Mouse (Mus musculus): ENCODE measurements around the gene Cnksr1. TPM values are rescaled to one million over a fixed set of nuclear protein-coding genes. Genes with fewer than 3 reads are reported as not detected.
A peak's percentile ranks its signal among the peaks of the same experiment; 100 is the strongest.
"Not testable (repeated sequence)": the region's sequence is repeated elsewhere in the genome, so short reads cannot be mapped to it uniquely, and the experiment has no call there.

Gene Cnksr1
- total RNA-seq (2021) = under 1 TPM; 0.19 to 0.58 TPM
- long read RNA-seq, experiment 1 = 0 reads
- long read RNA-seq, experiment 2, partial matches to known transcripts = 0 of 1 reads
- long read RNA-seq, experiment 2, other reads (novel, unspliced or antisense) = 0 of 1 reads

DNA sequence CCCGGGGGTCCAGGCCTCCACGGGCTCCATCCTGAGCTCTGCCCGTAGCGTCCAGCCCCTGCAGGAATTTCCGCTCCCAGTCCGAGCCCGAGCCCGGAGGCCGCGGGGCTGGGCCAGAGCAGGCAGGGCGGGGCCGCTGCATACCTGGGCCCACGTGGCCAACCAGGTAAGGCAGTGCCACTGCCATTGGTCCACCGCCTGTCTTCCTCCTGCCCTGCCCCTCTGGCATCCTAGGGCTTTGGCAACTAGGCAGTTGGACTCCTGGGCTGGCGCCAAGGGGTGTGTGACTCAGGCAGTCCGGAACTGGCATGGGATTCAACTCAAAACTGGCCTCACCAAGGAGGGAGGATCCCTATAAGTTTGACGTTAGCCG lies at the start of gene Cnksr1:
Gene Cnksr1, minus strand, starts transcription at position 121 of the 373 bp plus-strand sequence.
- peak in 1 of 2 experiments; percentile 44 for DNase-seq (ENCODE audit: low spot score in 2 of 2)

GRCm38 (mm10) chr4:134287575-134288025 lies 49.4 kb upstream of the Cnksr1 start, which contains the start of gene Pdik1l:
Pdik1l (minus strand) TSS chr4:134287895.
- peak; percentile 64 for DNase-seq (ENCODE audit: low spot score in 2 of 2)

GRCm38 (mm10) chr4:134287168-134287564 lies 49.0 kb upstream of the Cnksr1 start:
- DNase-seq (ENCODE audit: low spot score in 2 of 2) = peak; percentile 95 to 96

DNA sequence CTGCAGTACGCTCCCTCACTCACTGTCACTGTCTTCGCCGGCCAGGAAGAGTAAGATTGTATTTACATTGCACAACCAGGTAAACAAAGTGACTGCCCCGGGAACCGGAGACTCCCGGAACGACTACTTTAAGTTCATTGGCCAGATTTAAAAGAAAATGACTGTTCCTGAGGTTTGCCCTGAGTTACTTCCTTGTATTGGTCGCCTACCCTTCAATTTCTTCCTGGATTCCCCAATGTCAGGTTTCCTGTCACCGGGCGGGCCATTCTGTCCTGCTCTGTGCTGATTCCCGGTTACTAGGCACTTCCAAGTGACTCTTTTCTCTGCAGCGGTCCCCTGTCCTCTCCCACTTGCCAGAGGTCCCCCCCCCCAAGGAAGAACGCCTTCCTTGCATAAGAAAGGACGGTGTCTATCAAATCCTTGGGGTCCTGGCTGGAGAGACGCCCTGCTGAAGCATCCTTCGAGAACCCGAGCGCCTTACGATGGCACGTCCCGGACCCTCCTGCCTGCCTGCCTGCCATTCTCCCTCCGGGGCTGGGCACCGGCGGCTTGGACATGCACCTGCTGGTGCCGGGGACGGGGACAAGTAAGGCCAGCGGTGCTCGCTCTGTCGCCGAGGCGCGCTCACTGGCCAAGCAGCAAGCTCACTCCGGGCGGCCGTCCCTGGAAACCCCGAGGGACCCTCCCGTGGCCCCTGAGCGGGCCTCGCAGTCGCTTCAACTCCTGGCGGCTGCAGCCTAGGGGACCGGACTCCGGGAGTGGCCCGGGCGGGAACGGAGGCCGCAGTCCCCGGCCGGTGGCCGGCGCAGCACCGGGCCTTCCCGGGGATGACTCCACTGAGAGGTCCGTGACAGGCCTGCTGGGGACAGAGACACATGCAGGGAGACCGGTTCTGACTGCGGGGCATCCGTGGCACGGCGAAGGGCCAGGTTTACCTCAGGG lies 48.3 kb upstream of the Cnksr1 start:
- no peak for DNase-seq (ENCODE audit: low spot score in 2 of 2)

DNA sequence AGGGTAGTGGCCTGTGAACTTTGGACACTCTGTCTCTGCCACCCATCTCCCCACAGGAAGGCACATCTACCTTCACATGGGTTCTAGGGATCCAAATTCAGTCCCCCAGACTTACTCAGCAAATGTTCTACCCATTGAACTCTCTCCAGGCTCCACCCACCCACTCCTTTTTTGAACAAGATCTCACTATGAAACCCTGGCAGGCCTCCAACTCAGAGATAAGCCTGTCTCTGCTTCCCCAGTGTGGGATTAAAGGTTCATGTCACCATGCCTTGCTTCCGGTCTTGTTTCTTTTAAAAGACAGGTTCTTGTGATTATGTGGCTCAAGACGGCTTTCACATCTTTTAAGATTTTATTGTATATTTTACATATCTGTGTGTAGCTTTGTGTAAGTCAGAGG lies 46.7 kb upstream of the Cnksr1 start:
- DNase-seq (ENCODE audit: low spot score in 2 of 2) = no peak

GRCm38 (mm10) chr4:134273417-134274345 lies 35.5 kb upstream of the Cnksr1 start:
- DNase-seq (ENCODE audit: low spot score in 2 of 2) = no peak

- no peak for DNase-seq (ENCODE audit: low spot score in 2 of 2)
Measured at GRCm38 (mm10) chr4:134272731-134273416, 34.7 kb upstream of the Cnksr1 start.

GRCm38 (mm10) chr4:134271979-134272378 lies 33.8 kb upstream of the Cnksr1 start:
- DNase-seq (ENCODE audit: low spot score in 2 of 2) = no peak

GRCm38 (mm10) chr4:134269622-134270021 lies 31.4 kb upstream of the Cnksr1 start:
- DNase-seq (ENCODE audit: low spot score in 2 of 2) = not testable (repeated sequence)

DNA sequence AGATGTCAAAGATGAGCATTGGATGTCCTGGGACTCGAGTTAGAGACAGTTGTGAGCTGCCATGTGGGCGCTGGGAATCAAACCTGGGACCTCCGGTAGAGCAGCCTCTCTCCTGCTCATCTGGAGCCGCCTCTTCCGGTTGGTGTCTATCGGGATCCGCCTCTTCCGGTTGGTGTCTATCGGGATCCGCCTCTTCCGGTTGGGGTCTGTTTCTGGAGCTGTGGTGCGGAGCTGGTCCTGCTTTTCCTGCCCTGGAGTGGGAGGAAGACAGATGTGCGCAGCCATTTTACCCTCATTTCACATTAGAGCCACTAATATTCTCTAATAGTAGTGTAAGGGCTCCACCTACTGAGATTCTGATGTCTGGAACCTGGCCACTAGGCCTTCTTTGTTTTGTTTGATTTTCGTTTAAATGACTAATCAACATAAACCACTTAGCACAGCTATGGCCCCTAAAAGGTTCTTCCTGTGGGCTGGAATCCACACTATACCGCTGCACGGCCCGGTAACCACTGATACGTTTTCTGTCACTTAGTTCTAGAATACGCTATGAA lies 30.0 kb upstream of the Cnksr1 start:
- no peak for DNase-seq (ENCODE audit: low spot score in 2 of 2)

GRCm38 (mm10) chr4:134265860-134266585 lies 27.8 kb upstream of the Cnksr1 start:
- no peak for DNase-seq (ENCODE audit: low spot score in 2 of 2)

DNA sequence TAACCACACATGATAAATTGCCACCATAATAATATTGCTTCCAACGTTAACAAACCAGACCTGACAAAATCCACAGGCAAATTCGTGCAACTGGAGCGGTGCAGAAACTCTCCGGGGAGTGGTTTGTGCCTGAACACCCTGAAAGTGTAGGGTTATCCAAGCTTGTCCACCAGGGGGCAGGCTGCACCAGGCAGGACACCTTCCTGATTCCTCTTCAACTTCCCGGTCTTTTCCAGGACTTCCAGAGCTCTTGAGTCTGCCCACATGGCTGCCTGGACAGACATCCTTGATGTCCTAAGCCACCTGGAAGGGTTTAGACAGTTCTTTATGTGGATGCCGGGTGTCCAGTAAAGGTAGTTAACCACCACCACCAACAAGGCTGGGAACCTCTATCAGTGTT lies 25.0 kb upstream of the Cnksr1 start:
- peak in 1 of 2 experiments; percentile 39 for DNase-seq (ENCODE audit: low spot score in 2 of 2)

- no peak for DNase-seq (ENCODE audit: low spot score in 2 of 2)
Measured at GRCm38 (mm10) chr4:134258354-134258753, 20.2 kb upstream of the Cnksr1 start.

DNA sequence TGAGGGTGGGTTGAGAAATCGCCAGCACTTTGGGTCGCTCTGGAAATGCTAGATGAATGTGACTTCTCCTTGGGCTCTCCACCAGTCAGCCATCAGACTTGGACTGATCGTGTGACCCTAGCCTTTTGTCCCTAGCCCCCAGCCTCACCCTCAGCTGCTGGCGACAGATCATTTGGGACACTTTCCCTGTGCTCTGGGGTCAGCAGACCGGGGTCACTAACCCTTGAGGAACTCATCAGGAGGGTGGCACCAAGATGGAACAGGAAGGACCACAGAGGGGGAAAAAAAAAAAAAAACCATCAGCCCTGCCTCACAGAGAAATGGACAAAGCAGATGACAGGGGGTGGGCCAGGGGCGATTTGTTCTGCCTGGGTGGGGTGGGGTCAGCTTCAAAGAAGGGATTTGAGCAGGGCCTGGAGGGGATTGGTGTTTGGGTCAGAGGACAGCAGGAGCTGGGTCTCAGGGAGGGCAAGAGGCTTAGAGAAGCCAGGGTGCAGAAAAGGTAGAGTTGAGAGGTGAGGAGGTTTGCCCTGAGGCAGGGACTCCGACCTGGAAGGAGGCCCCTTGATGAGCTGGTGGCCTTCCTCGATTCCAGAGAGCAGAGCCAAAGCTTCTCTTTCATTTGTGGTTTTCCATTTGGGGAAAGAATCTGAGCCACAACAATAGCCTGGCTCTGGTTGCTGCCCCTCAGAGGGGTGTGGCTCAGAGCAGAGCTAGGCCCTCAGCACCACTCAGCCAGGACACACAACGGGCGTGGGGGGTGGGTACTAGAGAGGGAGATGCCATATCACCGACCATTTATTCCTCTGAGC lies 19.2 kb upstream of the Cnksr1 start:
- no peak for DNase-seq (ENCODE audit: low spot score in 2 of 2)

- no peak for DNase-seq (ENCODE audit: low spot score in 2 of 2)
Measured at GRCm38 (mm10) chr4:134256407-134257197, 18.4 kb upstream of the Cnksr1 start.

GRCm38 (mm10) chr4:134255854-134256253 lies 17.7 kb upstream of the Cnksr1 start:
- DNase-seq (ENCODE audit: low spot score in 2 of 2) = no peak

GRCm38 (mm10) chr4:134254835-134255234 lies 16.6 kb upstream of the Cnksr1 start:
- no peak for DNase-seq (ENCODE audit: low spot score in 2 of 2)

- no peak for DNase-seq (ENCODE audit: low spot score in 2 of 2)
Measured at GRCm38 (mm10) chr4:134253722-134254324, 15.6 kb upstream of the Cnksr1 start, which contains the start of gene Grrp1. Grrp1 (minus strand) TSS chr4:134254106.

Measured in layer of hippocampus, postnatal 14 days (tissue).